Mouse (Mus musculus) retina, embryonic 14.5 days (tissue): Measurements from ENCODE around the gene Omt2b.
"Not testable (repeated sequence)": the region's sequence is repeated elsewhere in the genome, so short reads cannot be mapped to it uniquely, and the experiment has no call there.

ENCODE experiments used
- DNase-seq: peaks from one replicate; pipeline ENCODE4 v3.0.0-alpha.2; 2015; ENCODE audit warnings: low spot score

Omt2b gene

DNA sequence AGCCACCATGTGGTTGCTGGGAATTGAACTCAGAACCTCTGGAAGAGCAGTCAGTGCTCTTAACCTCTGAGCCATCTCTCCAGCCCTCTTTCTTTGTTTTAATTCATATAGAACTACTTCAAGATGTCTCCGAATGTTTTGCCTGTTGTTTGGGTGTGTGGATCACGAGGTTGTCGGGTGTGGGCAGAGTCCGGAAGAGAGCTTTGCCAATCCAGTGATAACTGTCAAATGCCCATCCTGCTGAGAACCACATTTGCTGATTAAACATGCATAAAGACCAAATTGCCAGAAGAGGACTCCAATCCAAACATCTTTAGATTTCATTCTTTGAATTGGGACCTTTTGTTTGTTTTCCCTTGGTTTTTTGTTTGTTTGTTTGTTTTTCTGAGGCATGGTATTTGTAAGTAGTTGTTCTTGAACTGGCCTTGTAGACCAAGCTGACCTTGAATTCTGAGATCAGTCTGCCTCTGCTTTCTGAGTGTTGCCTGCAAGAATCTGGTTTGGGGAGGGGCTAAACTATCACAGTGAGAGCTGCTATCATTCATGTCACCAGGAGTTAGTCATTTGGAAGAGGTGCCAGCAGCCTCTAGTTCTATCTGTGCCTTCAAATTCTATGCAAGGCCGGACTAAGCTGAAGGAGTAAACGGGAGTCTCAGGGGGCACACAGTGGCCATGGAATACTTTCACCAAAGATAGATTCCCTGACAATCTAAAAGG lies 24.3 kb downstream of the Omt2b start:
- no peak for DNase-seq

DNA sequence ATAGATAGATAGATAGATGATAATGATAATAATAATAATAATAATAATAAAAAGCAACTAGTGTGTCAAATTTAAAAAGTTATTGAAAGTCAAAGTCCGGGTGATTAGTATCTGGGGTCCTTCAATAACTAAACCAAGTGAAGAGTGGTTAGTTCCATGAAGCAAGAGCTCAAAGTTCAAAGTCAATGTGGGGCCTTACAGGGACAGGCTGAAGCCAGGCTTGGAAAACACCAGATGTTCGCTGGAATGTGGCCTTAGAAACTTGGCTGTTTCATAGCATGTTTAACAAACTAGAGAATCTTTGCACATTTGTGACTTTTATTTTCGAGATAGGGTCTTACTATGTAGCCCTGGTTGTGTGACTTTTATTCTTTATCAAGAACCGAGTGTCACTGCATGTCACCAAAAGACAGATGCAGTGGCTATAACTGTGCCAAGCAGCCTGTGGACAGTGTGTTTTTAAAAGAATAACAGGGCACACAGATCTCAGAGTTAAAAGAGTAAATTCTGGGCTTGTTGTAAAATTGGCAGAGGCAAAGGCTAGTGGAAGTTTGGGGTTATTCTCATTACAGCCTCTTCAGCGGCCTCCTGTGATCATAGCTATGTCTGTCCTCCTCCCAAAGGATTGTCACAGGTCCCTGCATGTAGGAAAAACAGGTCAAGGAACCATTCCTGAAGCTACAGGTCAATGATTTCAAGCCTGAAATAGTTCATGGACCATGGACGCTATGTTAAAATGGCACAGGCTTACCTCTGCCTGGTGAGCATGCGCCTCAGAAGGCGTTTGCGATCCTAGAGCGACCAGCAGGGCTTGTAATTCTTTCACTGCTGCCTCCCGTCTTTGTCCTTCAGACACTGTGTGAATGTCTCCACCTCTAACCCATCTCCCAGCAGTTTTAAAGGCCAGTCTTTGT lies 27.5 kb downstream of the Omt2b start:
- DNase-seq = no peak

DNA sequence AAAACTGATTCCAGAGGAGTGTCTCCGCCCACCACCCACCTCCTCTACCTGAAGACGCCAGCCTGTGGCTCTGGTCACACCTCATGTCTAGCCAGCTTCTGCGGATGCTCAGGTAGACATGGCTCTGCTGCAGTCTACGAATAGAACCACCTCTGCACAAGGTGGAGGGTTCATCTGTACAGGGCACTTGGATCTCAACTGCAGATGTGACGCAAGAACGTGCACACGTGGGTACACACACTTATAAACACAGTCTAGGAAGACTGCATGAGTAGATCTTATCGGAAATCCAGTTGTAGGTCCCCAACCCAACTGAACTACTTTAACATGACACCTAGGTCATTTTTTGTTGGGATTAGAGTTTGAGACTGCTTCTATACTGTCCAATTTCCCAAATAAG lies 28.2 kb downstream of the Omt2b start, which contains the start of gene Gsta2:
Gene Gsta2 (minus strand): TSS at position 178 of the 400 bp plus-strand sequence.
- DNase-seq = no peak

DNA sequence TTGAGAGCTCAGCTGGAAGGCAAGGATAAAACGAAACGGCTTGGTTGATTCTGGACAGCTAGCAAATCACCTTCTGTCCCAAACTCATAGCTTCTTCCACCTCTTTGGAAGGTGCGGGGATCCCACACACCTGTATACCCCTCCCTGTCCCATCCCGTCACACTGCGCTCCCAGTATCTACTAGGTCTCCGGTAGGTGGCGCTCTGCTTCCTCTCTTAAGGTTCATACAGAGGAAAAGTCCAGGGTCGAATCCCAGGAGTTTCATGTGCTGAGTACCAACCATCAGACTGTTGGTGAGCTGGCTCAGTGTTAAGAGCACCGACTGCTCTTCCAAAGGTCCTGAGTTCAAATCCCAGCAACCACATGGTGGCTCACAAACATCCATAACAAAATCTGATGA lies 30.7 kb downstream of the Omt2b start:
- DNase-seq = peak; percentile 90

DNA sequence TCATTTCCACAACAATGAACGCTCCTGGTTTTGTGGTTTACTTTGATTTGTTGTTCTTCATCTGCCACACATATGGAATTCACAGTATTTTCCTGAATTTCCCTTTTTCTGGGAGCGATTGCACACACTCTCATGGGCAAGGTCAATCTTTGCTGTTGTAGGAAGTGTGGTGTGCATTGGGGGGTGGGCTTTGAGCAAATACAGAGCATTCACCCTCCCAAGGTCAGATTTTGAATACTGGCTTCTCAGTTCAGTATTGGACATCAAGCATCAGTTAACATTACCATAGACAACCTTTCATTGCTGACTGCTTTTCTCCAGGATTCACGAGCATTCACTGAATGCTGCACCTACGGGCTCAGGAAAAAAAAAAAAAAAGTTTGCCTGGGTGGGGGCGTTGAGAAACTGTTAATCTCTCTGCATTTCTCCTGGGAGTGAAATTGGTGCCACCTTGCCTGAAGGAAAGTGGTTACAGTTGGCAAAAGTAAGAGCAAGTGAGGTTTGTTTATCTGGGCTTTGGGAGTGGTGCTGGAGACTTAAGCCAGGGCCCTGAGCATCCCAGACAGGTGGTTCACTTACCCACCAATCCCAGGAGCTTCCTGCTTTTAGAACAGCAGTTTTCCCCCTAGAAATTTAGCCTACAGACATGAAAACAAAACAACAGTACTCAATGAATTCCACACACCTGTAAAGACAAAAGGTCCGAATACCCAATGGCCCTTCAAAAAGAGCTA lies 32.5 kb downstream of the Omt2b start:
- no peak for DNase-seq

DNA sequence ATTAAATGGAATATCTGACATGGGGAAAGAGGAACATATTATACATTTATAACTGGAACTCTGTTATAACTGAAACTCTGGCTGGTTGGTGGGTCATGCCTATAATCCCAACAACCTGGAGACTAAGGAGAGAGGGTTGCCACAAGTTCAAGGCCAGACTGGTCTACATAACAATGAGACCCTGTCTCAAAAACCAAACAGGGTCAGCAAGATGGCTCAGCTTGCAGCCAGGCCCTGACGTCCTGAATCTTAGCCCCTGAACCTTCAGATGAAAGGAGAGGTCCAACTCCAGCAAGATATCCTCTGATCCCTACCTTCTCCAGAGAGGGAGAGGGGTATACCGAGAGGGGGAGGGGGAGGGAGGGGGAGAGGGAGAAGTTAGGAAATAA lies 33.1 kb downstream of the Omt2b start:
- no peak for DNase-seq

DNA sequence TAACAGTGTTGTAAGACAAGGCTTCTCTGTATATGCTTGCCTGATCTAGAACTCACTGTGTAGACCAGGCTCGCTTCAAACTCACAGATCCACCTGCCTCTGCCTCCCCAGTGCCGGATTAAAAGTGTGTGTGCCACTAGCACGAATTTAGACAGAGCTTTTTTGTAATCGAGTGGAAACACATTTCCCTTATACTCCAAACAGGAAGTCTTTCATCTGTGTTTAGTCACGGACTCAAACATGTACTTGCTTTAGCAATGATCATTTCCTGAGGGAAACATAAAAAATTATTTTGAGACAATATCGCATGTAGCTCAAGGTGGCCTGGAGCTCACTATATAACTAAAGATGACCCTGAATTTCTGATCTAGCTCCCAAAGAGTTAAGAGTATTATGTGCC lies 36.0 kb downstream of the Omt2b start:
- DNase-seq = no peak

DNA sequence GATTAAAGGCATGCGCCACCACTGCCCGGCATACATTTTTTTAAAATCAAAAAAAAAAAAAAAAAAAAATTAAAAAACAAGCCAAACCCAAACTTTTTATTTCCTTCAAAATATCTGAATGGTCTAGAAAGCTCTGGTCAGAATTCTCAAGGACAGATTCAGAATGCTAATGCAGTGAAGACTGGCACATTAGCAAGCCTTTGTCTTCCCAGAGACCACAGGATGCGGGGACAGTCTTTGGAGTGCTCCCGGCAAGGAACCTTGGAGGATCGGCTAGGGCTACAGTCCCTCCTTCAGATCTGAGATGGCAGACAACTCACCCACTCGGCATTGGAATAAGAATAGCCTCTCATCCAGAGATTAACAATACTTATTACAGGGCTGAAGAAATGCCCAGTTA lies 37.3 kb downstream of the Omt2b start:
- DNase-seq = no peak

DNA sequence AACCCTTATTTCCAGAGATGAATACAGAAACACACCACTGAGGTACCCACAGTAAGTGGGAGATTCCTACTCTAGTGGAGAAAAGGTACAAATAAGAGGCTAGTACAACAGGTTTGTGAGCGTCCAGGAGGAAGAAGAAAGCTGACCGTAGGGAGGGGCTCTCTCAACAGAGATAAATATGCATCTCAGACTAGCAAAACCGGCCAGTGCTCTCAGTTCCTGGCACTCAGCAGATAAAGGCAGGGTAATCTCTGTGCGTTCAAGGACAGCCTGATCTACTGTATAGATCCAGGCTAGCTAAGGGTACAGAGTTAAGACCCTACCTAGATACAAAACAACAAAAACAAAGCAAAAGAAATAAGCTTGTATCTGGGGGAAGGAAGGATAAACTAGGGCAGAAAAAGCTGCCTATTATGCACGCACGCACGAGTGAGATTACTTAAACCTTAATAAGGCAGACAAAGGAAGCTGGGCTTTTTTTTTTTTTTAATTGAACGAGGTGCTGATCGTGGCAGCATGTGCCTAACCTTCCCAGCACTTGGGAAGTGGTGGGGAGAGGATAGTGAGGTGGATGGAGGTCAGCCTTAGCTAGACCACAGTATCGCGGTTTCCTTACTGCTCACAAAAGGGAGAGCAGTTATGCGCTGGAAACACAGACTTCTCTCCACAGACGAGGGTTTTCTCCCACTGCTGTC lies 38.6 kb downstream of the Omt2b start:
- DNase-seq = no peak

DNA sequence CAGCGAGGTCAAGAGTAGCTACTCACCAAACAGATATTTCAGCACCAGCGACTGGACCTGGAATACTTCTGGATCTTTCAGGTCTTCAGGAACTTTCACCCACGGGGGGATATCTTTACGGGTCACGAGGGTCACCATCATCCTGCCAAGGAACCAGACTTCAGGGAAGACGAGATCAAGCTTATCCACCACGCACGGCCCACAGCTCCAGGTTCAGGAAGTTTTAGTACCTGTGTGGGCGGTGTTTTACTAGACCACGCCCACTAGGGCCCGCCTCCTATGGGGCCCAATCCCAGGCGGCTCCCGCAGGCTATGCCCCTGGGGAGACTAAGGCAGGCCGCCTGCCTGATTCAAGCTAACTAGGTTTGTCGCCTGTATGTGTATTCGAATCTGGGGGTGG lies 40.6 kb downstream of the Omt2b start, which contains the start of gene Dppa5a:
Gene Dppa5a (minus strand): TSS at position 219 of the 400 bp plus-strand sequence.
- DNase-seq = not testable (repeated sequence)

DNA sequence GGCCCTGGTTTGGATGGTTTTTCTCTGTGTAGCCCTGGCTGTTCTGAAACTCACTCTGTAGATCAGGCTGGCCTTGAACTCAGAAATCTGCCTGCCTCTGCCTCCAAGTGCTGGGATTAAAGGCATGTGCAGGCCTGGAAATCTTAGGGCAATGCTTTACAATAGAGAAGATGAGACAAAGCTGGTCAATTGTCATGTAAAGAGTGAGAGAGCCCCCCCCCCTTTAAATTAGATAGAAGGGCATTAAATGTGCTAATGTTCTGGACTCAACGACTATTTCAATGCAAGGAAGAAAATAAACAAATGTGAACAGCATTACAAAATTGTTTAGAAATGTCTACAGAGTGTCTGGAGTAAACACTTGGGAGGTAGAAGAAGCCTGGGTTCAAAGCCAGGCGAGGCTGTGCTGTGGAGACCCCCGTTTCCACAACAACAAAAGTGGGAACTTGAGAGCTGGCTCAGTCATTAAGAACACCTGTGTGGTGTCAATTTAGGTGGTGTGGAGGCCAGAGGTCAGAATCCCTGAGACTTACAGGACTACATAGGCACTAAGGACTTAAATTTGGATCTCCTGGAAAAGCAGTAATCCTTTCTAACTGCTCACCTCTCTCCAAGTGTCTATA lies 41.4 kb downstream of the Omt2b start:
- DNase-seq = no peak

DNA sequence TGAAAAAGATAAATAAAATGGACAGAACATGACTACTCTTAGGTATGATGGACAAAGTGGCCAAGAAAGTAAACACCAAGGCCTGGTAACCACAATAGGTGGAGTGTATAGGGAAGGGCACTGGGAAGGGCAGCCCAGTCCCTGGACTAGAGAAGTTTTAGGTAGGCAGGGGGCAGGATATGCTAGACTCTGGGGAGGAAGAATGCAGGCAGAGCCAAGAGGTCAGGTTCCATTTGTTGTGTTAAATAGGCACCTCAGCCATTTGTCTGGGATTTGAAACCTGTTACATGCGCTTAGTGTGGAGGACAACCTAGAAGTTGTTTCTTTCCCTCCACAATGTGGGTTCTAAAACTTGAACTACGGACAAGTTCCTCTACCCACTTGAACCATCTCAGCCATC lies 42.0 kb downstream of the Omt2b start:
- no peak for DNase-seq

DNA sequence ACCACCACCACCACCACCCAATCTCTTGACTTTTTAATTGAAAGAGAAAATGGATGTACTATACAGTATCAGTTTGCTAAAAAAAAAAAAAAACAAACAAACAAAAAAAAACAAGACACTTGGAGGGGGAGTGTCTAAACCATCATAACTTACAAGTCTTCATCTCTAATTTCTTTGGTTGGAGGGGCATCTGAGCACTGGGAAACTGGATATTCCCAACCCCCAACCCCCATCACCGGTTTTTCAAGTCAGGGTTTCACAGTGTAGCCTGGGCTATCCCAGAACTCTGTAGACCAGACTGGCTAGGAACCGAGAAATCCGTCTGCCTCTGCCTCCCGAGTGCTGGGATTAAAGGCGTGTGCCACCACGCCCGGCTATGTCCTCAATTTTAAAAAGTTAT lies 42.4 kb downstream of the Omt2b start:
- DNase-seq = no peak

DNA sequence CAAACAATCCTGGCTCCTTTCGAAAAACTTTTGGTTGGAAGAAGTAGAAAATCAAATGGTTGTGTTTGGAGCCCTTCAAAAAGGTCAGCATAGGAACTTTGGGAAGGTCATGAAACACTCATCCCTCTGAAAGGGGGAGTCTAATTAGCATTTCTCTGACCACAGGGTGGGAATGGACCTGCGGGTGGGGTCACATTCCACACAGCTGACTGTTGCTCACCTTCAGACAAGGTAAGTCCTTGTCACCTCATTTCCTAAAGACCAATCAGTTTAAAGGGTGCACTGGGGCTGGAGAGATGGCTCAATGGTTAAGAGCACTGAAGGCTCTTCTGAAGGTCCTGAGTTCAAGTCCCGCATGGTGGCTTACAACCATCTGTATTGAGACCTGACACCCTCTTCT lies 44.1 kb downstream of the Omt2b start:
- no peak for DNase-seq

DNA sequence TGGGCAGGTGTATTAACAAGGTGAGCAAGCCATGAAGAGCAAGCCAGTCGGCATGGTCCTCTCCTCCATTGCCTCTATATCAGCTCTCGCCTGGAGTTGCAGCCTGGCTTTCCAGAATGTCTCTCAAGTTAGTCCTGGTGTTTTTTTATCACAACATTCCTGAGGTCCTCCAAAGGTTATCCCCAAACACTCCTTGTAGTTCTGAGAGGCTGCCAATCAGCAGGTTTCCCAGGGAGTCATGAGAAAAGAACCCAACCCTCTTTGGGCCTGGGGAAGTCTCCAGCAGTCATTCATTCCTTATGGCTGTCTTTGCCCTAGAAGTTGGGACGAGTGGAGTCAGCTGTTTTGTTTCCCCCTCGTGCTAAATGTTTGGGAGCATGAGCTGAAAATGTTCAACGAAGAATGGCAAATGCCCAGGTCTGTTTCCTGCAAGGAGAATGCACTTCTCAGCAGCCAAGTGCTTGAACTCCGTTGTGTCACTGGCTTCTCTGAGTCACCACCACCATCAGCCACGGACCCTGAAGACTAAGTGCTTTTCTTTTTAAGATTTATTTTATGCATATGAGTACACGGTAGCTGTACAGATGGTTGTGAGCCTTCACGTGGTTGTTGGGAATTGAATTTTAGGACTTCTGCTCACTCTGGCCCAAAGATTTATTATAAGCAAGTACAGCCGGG lies 45.6 kb downstream of the Omt2b start:
- DNase-seq = no peak

DNA sequence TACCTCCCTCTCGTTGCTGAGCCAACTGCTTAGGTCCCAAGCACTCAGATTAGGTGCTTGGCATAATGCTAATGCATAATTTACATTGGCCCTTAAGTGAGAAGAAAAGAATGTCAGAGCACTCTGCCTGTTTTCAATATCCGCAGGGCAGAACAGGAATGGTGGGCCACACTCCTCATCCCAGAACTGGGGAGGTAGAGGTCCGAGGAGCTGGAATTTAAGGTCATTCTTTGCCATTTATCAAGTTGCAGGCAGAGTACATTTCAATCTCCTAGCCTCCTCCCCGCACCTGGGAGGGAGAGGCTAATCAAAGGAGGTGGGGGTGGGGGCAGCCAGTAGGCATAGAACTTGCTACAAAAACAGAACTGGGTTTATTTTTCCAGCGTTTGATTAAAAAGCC lies 47.0 kb downstream of the Omt2b start:
- no peak for DNase-seq

DNA sequence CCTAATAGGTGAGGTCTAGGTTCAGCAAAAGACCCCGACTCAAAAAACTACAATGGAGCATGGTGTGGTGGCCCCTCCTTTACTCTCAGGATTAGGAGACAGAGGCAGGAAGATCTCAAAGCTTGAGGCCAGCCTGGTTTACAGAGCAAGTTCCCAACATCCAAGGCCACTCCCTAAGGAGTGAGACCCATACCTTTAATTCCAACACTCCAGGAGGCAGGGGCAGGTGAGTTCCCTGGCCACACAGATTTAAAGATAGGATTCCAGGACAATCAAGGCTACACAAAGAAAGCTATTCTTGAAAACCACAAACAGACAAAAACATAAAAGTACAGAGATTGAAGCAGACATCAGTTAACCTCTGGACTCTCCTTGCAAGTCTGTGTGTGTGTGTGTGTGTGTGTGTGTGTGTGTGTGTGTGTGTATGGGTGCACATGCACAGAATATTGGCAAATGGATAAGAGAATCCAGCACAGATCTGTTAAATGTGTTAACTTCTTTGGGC lies 47.5 kb downstream of the Omt2b start:
- DNase-seq = no peak

DNA sequence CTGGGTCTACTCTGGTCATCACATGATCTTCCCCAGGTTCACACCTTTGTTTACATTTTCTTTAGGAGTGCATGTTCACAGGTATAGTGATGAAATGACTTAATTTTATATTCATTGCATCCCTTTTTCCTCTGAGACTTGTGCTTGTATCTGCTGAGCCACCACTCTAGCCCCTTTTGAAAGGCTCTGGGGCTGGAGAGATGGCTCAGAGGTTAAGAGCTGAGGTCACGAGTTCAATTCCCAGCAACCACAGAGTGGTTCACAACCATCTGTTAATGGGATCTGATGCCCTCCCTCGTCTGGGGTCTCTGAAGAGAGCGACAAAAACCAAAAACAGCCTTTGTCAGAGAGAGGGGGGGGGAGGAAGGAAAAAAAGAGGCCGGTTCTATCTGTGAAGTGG lies 48.1 kb downstream of the Omt2b start:
- no peak for DNase-seq

DNA sequence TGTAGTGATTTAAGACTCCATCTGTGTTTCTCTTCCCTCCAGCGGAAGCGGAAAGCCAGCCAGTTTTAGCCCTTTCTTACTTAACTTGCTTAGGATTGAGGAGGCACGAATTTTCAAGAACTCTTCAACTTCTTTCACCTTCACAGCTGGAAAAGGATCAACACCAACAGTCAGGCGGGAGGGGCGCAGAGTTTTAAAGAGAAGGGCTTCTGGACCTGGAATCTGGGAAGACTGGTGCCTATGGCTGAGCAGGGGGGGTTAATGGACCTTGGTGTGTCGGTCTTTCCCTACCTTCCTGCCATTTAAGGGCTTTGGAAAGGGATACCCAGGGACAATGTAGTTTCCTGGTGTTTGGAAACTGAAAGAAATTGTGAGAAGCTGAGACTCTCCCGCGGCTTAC lies 50.2 kb downstream of the Omt2b start:
- no peak for DNase-seq

DNA sequence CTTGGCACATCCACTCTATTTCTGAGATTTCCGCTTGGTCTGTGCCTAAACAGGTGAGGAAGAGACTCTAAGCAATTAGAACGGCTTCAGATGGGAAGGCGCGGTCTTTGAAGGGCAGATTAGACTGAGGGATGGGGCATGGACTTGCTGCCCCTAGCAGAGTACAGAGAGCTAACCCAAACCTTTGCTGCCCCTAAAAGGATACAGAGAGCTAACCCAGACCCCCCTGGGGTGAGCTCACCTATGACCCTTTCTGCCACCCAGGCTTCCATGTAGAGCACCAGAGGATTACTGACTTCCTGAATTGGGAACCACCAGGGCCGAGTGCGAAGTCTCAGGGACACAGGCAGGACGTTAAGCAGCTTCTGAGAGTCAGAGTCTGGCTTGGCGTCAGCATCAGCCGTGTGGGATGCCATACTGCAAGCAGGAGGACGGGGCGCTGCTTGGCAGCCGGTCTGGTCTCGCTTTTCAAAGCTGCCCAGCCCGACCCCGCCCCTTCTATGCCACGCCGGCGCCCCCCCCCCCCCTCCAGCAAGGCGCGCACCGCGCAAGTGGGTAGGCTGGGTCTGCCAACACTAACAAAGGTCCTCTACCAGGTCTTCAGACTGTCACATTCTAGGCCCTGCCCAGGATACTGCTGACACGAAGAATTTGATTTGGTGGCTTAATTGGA lies 50.9 kb downstream of the Omt2b start, which contains the start of gene Ooep:
Gene Ooep (minus strand): TSS at position 613 of the 673 bp plus-strand sequence.
- peak; percentile 68 for DNase-seq
